Mouse (Mus musculus): ENCODE measurements around the gene Elovl5. TPM values are rescaled to one million over a fixed set of nuclear protein-coding genes. Genes with fewer than 3 reads are reported as not detected.

Gene Elovl5
- polyA plus RNA-seq, 1 experiment: 115 TPM

- no peak overlapping the region for H3K4me3 ChIP-seq (ENCODE audit: low read depth, low read length)
- H3K27me3 ChIP-seq (ENCODE audit: control insufficient read depth, insufficient read depth, low read length, poor library complexity, severe bottlenecking): no peaks in the 10 kb centered on the region
- no peaks in the 10 kb centered on the region for H3K9me3 ChIP-seq (replicated peaks; ENCODE audit: control insufficient read depth, insufficient read depth, low read length, poor library complexity, severe bottlenecking)
- TF ChIP-seq POLR2A (IDR thresholded peaks at IDR 0.05; ENCODE audit: insufficient read depth, low read length) (no peak), CTCF (IDR thresholded peaks at IDR 0.05; ENCODE audit: low read depth, low read length) (no peak), EP300 (IDR thresholded peaks at IDR 0.05; ENCODE audit: insufficient read depth, low read depth, low read length) (no peak)
- no peaks in the 10 kb centered on the region for H3K36me3 ChIP-seq (ENCODE audit: control insufficient read depth, insufficient read depth, low read length, poor library complexity, severe bottlenecking)
- no peak overlapping the region for H3K9ac ChIP-seq (ENCODE audit: low read depth, poor library complexity, severe bottlenecking)
- no peaks in the 10 kb centered on the region for H3K4me1 ChIP-seq (ENCODE audit: control insufficient read depth, insufficient read depth, low read length)
- H3K27ac ChIP-seq (ENCODE audit: insufficient read depth, low read length): no peak overlapping the region
These were observed 78.1 kb downstream of the Elovl5 start for GRCm38 (mm10) chr9:77995235-77995634.

GRCm38 (mm10) chr9:78000586-78001500, 83.7 kb downstream of the Elovl5 start:
- H3K9ac ChIP-seq (ENCODE audit: low read depth, poor library complexity, severe bottlenecking): no peak overlapping the region
- H3K4me1 ChIP-seq (ENCODE audit: control insufficient read depth, insufficient read depth, low read length): no peaks in the 10 kb centered on the region
- TF ChIP-seq POLR2A (IDR thresholded peaks at IDR 0.05; ENCODE audit: insufficient read depth, low read length) (no peak), CTCF (IDR thresholded peaks at IDR 0.05; ENCODE audit: low read depth, low read length) (no peak), EP300 (IDR thresholded peaks at IDR 0.05; ENCODE audit: insufficient read depth, low read depth, low read length) (no peak)
- no peaks in the 10 kb centered on the region for H3K9me3 ChIP-seq (replicated peaks; ENCODE audit: control insufficient read depth, insufficient read depth, low read length, poor library complexity, severe bottlenecking)
- H3K4me3 ChIP-seq (ENCODE audit: low read depth, low read length): no peak overlapping the region
- no peak overlapping the region for H3K27ac ChIP-seq (ENCODE audit: insufficient read depth, low read length)
- H3K36me3 ChIP-seq (ENCODE audit: control insufficient read depth, insufficient read depth, low read length, poor library complexity, severe bottlenecking): no peaks in the 10 kb centered on the region
- H3K27me3 ChIP-seq (ENCODE audit: control insufficient read depth, insufficient read depth, low read length, poor library complexity, severe bottlenecking): no peaks in the 10 kb centered on the region

GRCm38 (mm10) chr9:78003278-78003677, 86.1 kb downstream of the Elovl5 start:
- TF ChIP-seq POLR2A (IDR thresholded peaks at IDR 0.05; ENCODE audit: insufficient read depth, low read length) (no peak), CTCF (IDR thresholded peaks at IDR 0.05; ENCODE audit: low read depth, low read length) (no peak), EP300 (IDR thresholded peaks at IDR 0.05; ENCODE audit: insufficient read depth, low read depth, low read length) (no peak)
- H3K4me3 ChIP-seq (ENCODE audit: low read depth, low read length): no peak overlapping the region
- no peaks in the 10 kb centered on the region for H3K36me3 ChIP-seq (ENCODE audit: control insufficient read depth, insufficient read depth, low read length, poor library complexity, severe bottlenecking)
- no peaks in the 10 kb centered on the region for H3K4me1 ChIP-seq (ENCODE audit: control insufficient read depth, insufficient read depth, low read length)
- H3K27ac ChIP-seq (ENCODE audit: insufficient read depth, low read length): no peak overlapping the region
- H3K27me3 ChIP-seq (ENCODE audit: control insufficient read depth, insufficient read depth, low read length, poor library complexity, severe bottlenecking): no peaks in the 10 kb centered on the region
- no peak overlapping the region for H3K9ac ChIP-seq (ENCODE audit: low read depth, poor library complexity, severe bottlenecking)
- H3K9me3 ChIP-seq (replicated peaks; ENCODE audit: control insufficient read depth, insufficient read depth, low read length, poor library complexity, severe bottlenecking): no peaks in the 10 kb centered on the region

- Histone ChIP-seq H3K9ac (ENCODE audit: low read depth, poor library complexity, severe bottlenecking) (no peak overlapping the region), H3K4me1 (ENCODE audit: control insufficient read depth, insufficient read depth, low read length) (no peaks in the 10 kb centered on the region), H3K9me3 (replicated peaks; ENCODE audit: control insufficient read depth, insufficient read depth, low read length, poor library complexity, severe bottlenecking) (no peaks in the 10 kb centered on the region), H3K36me3 (ENCODE audit: control insufficient read depth, insufficient read depth, low read length, poor library complexity, severe bottlenecking) (no peaks in the 10 kb centered on the region), H3K27me3 (ENCODE audit: control insufficient read depth, insufficient read depth, low read length, poor library complexity, severe bottlenecking) (no peaks in the 10 kb centered on the region), H3K27ac (ENCODE audit: insufficient read depth, low read length) (no peak overlapping the region), H3K4me3 (ENCODE audit: low read depth, low read length) (no peak overlapping the region)
- no peak for TF ChIP-seq EP300 (IDR thresholded peaks at IDR 0.05; ENCODE audit: insufficient read depth, low read depth, low read length)
- TF ChIP-seq CTCF (IDR thresholded peaks at IDR 0.05; ENCODE audit: low read depth, low read length): peak; percentile 67
These were observed 88.3 kb downstream of the Elovl5 start for GRCm38 (mm10) chr9:78005481-78005880.

- no peaks in the 10 kb centered on the region for H3K27me3 ChIP-seq (ENCODE audit: control insufficient read depth, insufficient read depth, low read length, poor library complexity, severe bottlenecking)
- H3K27ac ChIP-seq (ENCODE audit: insufficient read depth, low read length): no peak overlapping the region
- H3K4me3 ChIP-seq (ENCODE audit: low read depth, low read length): peak overlapping the region; percentile 33
- TF ChIP-seq CTCF (IDR thresholded peaks at IDR 0.05; ENCODE audit: low read depth, low read length) (peak; percentile 87), EP300 (IDR thresholded peaks at IDR 0.05; ENCODE audit: insufficient read depth, low read depth, low read length) (no peak), POLR2A (IDR thresholded peaks at IDR 0.05; ENCODE audit: insufficient read depth, low read length) (no peak)
- no peaks in the 10 kb centered on the region for H3K36me3 ChIP-seq (ENCODE audit: control insufficient read depth, insufficient read depth, low read length, poor library complexity, severe bottlenecking)
- no peaks in the 10 kb centered on the region for H3K4me1 ChIP-seq (ENCODE audit: control insufficient read depth, insufficient read depth, low read length)
- H3K9ac ChIP-seq (ENCODE audit: low read depth, poor library complexity, severe bottlenecking): no peak overlapping the region
- no peaks in the 10 kb centered on the region for H3K9me3 ChIP-seq (replicated peaks; ENCODE audit: control insufficient read depth, insufficient read depth, low read length, poor library complexity, severe bottlenecking)
These were observed 89.2 kb downstream of the Elovl5 start for GRCm38 (mm10) chr9:78006209-78007001.

Data from ES-Bruce4 (cell line).